Mouse (Mus musculus): ENCODE results near the gene Gm10031.
"Not testable (repeated sequence)": the region's sequence is repeated elsewhere in the genome, so short reads cannot be mapped to it uniquely, and the experiment has no call there.

Gene Gm10031

DNA sequence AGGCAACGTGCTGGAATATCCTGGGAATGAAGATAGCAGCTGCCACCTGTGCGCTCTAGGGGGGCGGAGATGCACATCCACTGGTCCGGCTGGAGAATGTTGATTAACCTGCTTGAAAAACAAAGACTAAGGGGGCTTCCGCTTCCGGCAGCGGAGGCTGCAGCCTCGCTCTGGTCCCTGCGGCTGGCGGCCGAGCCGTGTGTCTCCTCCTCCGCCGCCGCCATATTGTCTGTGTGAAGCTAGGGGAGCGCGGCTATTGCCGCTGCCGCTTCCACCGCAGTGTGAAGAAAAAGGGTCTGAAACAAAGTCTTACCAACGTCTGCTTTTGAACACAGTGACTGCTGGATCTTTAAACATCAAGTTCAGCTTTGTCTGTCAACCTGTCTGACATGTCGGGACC, at the start of gene Gm10031:
Gene Gm10031, plus strand, starts transcription at position 171 of the 400 bp plus-strand sequence.
- DNase-seq = not testable (repeated sequence)

DNA sequence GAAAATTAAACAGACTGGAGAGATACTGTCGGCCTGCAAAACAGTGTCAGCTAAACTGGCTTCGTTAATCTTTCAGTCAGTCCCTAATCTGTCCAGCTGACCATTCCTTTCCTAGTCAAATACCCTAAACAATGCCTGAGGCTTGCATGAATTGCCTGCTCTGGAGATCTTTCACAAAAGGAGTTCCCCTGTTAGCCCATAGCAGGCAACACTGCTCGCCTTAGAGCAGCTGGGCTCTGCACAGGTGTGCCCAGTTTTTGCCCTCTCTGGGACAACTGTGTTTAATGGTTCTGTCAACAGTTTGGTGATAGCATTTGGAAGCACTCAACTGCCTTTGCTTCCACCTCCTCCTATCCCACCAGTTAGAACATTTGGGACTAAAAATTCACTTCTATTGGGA, 49.0 kb upstream of the Gm10031 start:
- DNase-seq = no peak

DNA sequence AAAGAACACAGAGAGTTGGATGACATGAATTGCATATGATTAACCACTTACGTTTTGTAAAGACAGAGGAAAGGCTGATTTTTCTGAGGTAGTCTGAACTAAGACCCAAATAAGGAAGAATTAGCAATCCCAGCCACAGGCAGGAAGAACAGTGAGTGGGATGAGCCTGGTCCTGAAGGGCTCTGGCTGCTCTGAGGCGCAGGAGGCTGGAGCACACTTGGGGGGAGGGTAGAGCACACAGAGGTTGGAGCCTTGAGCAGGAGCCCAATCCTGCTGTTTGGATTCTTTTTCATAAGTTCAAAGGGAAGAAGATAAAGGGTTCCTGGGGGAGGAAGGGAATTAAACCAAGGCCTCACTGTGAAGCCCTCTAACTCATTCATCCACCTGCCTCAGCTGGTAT, 47.8 kb upstream of the Gm10031 start:
- no peak for DNase-seq

DNA sequence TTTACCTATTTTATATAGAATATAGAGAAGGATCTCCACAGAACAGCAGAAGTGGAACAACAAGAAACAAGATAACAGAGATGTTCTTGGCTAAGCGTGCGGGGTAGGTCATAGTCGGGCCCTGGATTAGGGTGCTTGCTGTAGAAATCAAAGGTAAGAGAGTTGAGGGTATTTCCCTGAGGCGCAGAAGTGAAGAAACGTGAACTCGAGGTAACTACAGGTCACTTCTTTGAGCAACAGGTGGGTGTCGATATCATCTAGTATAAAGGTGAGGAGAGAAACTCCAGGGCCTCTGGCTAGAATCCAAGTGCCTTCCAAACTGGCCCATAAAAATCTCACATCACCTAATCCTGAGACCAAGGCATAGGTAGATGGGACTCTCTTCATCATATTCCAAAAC, 47.3 kb upstream of the Gm10031 start:
- no peak for DNase-seq

DNA sequence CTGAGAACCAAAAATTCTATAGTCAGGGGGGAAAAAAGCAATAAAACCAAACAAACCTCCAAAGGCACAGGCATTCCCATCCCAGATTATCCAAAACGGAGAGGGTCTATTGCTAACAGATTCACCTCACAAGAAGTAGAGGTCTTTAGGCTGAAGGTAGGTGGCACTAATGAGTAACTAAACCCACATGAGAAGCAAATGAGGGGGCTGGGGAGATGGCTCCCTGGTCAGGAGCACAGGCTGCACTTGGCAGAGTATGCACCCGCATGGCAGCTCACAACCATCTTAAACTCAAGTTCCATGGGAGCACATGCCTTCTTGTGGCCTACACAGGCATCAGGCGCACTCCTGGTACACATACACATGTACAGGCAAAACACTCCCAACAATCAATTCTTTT, 42.0 kb upstream of the Gm10031 start:
- no peak for DNase-seq

DNA sequence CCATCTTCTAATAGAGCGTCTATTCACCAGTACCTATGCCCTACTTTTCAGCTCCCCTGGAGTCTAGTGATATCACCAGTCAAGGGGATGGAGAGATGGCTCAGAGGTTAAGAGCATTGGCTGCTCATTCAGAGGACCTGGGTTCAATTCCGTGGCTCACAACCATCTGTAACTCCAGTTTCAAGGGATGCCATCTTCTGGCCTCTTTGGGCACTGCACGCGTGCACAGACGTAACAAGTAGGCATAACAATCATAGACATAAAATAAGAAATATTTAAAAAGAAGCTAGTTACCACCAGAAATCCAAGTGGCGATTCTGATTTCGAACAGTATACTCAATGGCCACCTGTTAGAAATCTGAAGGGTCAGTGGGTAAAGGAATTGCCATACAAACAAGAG, 36.3 kb upstream of the Gm10031 start:
- DNase-seq = no peak

DNA sequence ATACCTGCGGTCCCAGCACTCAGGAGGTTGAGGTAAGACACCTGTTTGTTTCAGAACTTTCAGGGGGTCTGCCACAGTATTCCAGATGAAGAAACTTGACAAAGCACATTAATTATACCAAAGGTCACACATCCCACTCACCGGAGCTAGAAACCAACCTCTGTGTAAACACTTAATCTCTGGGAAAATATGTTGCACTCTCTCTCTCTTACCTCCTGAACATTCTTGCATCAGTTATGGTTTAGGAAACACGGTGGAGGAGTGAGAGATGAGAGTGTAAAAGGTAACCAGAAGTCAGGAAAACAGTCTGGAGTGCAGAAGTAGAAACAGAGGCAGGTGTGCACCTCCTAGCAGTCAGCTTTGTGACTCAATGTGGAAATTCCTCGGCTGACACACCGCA, 35.8 kb upstream of the Gm10031 start:
- DNase-seq = no peak

DNA sequence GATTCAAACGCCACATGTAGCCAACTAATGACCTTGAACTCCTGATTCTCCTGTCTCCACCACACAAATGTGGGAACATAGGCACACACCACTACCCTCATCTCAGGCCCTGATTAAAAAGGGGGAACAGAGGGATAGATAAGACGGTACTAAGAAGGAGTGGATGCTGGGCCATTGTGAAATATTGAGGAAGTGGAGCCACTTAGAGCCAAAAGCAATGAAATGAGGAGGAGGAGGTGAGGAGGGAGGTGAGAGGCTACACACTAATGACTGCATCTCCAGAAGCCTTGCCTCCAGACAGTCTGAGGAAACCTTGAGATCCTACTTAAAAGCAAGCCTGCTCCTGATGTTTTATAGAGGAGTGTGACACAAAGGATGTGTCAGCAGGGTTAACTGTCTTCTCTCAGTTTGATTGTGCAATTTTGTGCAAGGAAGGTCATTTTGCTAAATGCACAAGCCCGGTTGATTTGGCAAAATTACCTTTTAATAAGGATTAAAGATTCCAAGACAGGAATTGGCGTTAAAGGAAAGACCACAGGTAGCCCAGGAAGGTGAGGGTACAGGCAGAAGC, 32.5 kb upstream of the Gm10031 start:
- no peak for DNase-seq

DNA sequence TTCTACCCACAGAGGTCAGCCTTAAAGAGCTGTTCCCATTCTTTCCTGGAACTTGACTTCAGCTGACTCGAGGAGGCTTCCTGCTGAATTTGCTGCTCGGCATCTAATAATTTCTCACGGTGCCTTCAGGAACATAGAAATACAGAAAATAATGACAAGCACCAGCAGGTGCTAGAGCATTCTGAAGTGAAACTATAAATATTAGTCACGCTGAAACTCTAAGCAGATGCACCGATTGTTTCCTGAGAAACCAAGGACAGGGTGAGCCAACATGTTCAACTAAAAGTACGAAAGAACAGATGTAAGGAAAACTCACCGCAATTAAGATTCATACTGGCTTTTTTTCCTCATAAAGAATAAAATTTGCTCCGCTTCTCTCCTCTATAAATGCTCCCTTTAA, 28.8 kb upstream of the Gm10031 start:
- no peak for DNase-seq

DNA sequence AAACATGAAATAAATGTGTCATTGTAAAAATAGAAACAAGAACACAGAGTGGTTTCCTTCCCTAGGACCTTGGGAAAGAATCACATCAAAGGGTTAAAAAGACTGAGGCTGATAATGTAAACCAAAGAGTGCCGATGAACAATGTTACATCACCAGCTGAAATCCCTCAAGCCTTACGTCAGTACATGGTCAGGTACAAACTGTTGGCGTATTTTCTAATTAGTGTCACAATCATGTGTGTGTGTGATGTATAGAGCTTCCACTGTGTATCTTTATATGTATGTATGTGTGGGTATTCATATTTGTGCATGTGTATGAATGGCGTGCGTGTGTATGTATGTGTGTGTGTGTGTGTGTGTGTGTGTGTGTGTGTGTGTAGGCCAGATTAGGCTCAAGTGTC, 26.9 kb upstream of the Gm10031 start:
- no peak for DNase-seq

DNA sequence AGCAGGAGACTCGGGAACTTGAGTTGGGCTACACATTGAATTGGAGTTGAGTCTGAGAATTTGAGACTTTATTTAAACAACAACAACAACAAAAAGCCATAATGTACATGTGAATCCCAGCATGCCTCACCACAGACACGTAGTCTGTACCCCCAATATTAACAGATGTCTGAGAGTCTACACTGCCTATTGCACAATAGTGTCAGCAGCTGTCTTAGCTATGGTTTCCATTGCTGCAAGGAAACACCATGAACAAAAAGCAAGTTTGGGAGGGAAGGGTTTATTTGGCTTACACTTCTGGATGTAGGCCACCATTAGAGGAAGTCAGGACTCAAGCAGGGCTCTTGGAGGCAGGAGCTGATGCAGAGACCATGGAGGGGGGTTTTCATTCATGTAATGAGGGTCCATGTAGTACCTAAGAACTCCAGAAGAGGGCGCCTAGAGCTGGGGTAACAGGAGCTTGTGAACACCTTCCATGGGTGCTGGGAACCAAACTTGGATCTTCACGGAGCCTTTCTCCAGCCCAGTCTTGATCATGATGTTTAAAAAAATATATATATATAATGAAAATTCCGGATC, 18.8 kb upstream of the Gm10031 start:
- DNase-seq = no peak

DNA sequence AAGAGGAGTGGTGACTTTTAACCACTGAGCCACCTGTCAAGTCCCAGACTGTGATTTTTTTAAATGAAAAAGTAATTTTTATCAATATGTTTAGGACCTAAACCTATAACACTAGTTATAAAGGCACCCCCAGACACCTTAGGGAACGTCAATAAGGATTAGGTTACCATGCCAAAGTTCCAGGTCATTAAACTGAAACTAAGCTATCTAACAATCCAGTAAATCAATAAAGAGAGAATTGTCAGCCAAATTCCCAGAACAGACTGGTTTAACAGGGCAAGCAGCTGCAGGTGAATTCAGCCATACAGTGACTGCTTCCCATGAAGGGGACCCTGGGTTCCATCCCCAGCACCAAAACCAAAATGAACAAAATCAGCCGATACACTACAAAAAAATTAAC, 17.9 kb upstream of the Gm10031 start:
- no peak for DNase-seq

DNA sequence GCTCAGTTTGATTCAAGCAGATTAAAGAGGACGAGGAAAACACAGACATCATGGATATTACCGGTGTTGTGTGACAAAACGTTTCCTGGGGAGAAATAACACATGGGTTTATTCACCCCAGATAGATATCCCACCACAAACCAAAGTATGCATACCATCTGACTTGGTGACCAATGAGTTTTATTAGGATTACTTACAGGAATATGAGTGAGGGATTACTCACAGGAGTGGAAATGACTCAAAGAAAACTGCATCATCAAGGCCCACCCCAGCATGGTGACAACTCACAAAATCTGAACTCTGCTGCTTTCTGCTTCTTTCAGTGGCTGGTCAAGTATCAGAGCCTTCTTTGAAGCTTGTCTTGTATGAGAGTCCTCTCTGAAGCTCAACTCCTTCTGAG, 16.1 kb upstream of the Gm10031 start:
- no peak for DNase-seq

DNA sequence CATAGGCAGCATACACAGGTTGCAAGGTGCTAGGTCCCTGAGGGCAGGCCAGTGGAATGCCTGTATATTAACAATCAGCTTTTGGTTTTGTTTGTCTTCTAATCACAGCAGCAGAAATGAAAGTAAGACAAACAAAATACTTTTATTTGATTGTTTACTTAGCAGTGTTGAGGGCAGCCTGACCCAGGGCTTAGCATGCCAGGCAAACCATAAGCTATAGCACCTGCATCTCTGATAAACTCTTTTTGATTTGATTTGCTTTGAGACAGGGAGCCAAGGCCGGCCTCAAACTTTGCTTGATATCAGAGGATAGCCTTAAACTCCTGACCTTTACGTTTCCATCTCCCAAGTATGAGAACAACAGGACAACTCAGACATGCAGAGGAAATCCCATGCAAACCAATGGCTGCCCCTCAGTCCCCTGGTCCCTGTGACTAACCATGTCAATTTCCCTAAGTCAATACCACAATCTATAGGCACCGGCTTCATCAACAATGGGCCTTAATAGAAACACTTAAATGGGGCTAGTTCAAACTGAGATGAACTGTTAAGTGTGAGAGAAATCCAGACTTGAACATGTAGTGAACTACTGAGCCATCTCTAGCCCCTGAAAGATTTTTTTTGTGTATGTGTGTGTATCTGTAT, 3.6 kb upstream of the Gm10031 start:
- DNase-seq = no peak

DNA sequence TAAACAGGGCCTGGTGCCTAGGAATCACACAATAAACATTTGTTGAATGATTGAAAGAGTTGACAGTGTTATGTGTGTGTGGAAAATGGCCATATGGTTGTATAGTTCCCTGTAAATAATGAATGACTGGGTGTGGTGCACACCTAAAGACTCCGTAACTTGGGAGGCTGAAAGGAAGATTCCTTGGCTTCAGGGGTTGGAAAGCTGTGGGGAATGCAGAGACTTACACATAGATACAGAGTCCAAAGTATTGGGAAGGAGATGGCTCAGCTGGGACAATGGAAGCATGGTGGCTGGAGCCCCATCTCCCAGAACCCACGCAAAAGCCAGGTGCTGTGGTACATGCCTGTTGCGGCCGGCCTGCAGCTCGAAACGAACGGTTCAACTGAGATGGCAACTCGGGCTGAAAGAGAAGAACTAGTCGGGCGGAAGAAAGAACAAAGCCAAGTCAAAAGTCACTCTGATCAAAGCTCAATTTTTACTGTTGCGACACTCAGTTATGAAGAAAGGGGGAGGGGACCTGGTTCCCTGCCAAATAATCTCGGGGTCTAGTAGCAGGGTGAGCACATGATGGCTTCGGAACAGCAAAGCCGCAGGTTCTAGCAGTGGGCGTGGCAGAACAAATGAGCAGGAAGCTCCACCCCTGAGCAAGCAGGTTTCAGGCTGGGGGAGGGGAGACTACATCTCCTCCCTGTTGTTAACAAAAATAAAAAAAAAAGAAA, 1.9 kb upstream of the Gm10031 start:
- DNase-seq = no peak

DNA sequence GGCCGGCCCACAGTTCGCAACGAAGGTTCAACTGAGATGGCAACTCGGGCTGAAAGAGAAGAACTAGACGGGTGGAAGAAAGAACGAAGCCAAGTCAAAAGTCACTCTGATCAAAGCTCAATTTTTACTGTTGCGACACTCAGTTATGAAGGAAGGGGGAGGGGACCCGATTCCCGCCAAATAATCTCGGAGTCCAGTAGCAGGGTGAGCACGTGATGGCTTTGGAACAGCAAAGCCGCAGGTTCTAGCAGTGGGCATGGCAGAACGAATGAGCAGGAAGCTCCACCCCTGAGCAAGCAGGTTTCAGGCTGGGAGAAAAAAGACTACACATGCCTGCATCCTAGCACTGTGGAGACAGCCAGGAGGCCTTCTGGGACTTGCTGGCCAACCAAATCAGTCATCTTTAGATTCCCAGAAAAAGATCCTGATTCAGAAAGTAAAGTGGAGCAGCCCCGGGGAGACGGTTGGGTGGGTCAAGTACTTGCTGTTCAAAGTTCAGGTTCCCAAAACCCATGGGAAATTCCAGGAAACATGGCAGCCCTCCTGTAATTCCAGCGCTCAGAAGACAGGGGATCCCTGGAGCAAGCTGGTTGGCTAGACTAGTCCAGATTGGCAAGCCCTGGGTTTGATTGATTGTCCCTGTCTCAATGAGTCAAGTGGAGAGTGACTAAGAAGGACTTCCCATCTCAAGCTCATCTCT, 8.8 kb downstream of the Gm10031 start:
- not testable (repeated sequence) for DNase-seq

DNA sequence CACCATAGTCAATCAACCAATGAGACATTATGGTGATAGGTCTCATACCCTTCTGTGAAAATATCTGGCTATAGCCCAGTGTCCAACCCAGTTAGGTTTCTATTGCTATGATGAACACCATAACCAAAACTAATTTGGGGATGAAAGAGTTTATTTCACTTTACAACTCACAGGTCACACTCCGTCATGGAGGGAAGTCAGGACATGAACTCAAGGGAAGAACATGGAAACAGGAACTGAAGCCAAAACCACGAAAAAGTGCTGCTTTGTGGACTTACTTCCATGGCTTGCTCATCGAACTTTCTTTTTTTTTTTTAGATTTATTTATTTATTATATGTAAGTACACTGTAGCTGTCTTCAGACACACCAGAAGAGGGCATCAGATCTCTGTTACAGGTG, 9.7 kb downstream of the Gm10031 start:
- no peak for DNase-seq

DNA sequence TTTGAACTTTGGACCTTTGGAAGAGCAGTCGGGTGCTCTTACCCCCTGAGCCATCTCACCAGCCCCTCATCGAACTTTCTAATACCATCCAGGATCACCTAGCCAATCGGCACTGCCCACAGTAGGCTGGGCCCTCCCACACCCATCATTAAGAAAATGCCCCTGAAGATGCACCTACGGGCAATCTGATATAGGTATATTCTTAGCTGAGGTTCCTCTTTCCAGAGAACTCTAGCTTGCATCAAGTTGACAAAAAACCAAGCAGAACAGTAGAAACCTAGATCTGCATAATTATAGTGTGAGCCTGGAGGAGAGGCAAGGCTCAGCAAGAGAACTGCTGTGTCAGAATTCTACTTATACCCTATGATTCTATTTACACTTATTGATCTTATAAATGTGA, 10.1 kb downstream of the Gm10031 start:
- DNase-seq = no peak

DNA sequence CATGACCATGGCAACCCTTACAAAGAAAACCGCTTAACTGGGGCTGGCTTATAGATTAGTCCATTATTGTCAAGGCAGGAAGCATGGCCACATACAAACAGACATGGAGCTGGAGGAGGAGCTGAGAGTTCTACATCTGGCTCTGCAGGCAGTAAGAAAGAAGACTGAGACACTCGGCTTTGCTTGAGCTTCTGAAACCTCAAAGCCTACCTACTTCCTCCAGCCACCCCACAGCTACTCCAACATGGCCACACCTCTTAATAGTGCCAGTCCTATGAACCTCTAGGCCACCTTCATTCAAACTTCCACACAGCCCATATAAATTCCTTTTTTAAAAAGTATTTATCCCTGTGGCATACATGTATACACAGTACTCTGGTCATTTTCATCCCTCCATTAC, 13.2 kb downstream of the Gm10031 start:
- no peak for DNase-seq

DNA sequence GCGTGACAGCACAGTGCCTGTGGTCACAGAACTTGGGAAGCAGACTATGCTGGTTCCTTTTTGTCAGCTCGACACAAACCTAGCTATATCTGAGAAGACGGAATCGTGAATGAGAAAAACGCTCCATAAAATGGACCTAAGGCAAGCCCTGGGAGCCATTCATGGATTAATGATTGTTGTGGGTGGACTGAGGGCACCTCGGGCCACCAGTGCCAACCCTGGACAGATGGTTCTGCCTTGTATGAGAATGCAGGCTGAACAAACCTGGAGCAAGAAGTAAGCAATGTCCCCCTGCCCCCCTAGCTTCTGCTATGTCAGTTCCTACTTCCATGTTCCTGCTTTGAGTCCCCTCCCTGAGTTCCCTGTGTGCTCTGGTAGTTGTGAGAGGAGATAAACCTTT, 13.9 kb downstream of the Gm10031 start:
- no peak for DNase-seq

DNA sequence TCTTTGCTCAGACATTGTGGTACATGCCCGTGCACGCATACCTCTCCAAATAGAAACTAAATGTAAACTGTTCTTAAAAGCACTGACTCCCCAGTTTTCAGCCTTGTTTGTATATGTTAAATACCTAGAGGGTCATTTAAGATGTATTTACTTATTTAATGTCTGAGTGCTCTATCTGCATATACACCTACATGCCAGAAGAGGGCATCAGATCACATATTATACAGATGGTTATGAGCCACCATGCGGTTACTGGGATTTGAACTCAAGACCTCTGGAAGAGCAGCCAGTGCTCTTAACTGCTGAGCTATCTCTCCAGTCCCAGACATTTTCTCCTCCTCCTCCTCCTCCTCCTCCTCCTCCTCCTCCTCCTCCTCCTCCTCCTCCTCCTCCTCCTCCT, 14.6 kb downstream of the Gm10031 start:
- no peak for DNase-seq

DNA sequence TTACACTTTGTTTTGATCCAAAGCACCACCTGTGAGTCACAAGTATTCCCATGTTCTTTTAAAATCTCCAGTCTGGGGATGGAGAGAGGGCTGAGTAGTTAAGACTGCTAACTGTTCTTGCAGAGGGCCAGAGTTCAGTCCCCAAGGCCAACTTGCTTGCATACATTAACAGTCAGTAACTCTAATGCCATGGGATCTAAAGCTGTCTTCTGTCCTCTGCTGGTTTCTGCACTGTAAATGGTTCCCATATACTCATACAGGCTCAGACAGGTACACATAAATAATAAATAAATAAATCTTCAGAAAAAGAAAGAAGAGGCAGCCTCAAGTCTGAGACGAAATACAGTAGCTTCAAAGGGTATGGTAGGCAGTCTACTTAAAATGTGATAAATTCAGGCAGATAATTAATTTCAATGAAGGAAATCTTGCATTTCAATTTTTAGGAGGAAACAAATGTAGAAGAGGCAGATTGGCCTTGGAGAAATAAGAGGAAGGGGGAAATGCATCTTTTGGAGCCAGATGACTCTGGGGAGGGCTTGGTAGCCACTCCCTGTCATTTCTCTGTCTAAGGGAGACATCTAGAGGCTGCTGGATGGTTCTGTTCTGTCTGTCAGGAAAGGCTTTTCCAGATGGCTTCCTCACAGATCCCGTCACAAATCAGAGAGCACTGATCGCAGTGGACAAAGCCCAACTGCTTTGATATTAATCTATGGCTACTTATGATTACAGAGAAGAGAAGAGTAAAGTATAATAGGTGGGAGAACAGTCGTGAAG, 16.2 kb downstream of the Gm10031 start:
- DNase-seq = peak in 1 of 2 experiments; percentile 7

DNA sequence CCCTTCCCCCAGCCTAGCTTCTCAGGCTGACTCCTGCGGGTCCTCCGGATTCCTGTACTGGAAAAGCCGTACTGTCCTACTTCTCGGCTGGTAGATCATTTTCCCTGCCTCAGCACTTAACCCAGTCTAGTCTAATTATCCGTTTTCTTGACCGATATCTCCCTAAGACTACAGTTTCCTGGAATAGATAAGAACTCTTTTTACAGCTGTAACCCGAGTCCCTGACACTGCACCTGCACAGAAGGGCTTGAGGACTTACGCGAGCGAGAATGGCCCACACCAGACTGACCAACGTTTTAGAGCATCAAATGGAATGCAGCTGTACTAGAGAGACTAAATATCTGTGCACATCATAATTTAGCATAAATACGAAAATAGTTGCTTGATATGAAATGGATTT, 20.2 kb downstream of the Gm10031 start:
- no peak for DNase-seq

All from cerebellum, adult 18-20 months (tissue).